Mouse (Mus musculus) bone marrow, adult 2 months (tissue): ENCODE results near the gene Tmem179b. TPM values are rescaled to one million over a fixed set of nuclear protein-coding genes. Genes with fewer than 3 reads are reported as not detected.
A peak's percentile ranks its signal among the peaks of the same experiment; 100 is the strongest.

Source experiments
- H3K27ac ChIP-seq: fragments of 200-500 bp; 2 replicates; pipeline ENCODE4 v1.5.1; 2012; ENCODE audit warnings: low read depth, mild to moderate bottlenecking, control low read depth, inconsistent platforms, low read length; ENCODE audit not compliant: control insufficient read depth, poor library complexity, insufficient read depth
- H3K4me1 ChIP-seq: fragments of 200-500 bp; 2 replicates; pipeline ENCODE4 v1.6.1; 2011; ENCODE audit warnings: low read length; ENCODE audit not compliant: control insufficient read depth, insufficient read depth
- H3K4me3 ChIP-seq: fragments of 200-500 bp; replicated peaks from 2 replicates; pipeline ENCODE3; 2011; ENCODE audit warnings: mild to moderate bottlenecking, low read depth, low read length, control low read depth; ENCODE audit not compliant: control insufficient read depth
- CTCF ChIP-seq: fragments of 200-500 bp; IDR thresholded peaks from 2 replicates; pipeline ENCODE4 v1.5.1; 2011; ENCODE audit warnings: low read length, control low read depth; ENCODE audit not compliant: control insufficient read depth, insufficient read depth
- POLR2A ChIP-seq: fragments of 200-500 bp; IDR thresholded peaks from 2 replicates; pipeline ENCODE4 v1.6.1; 2011; ENCODE audit warnings: low read depth, mild to moderate bottlenecking, control low read depth, low read length, borderline replicate concordance; ENCODE audit not compliant: control insufficient read depth
- WGBS: fragments of 180-500 bp; shearing (Covaris S2); methylation state at CpG from one replicate; pipeline ENCODE4 v1.1.7; 2018; 5-methylcytosine and 5-hydroxymethylcytosine counted together
- polyA plus RNA-seq: library from polyadenylated mRNA; stranded (reverse); fragments of >200 nt; gene quantifications from 2 replicates; pipeline ENCODE4 v1.2.4, GENCODE M21; 2011; ENCODE audit warnings: low replicate concordance; ENCODE audit not compliant: missing spikeins, insufficient read depth, insufficient read length

Gene Tmem179b
- polyA plus RNA-seq, 1 experiment: 62.1 TPM

GRCm38 (mm10) chr19:8747368-8747767 lies 26.9 kb downstream of the Tmem179b start:
- no peak for TF ChIP-seq POLR2A
- no peak for TF ChIP-seq CTCF
- no peak overlapping the region for H3K4me3 ChIP-seq
- 78% methylated on average over 2 of the region's 2 CpGs for WGBS
- no peaks in the 10 kb centered on the region; the same call in 1 of the 2 replicates for H3K4me1 ChIP-seq
- no peak overlapping the region for H3K27ac ChIP-seq

- H3K4me1 ChIP-seq: peaks cover 1% of the 10 kb centered on the region
- 86% methylated on average over 1 of the region's 1 CpGs for WGBS
- no peak overlapping the region for H3K27ac ChIP-seq
- no peak for TF ChIP-seq CTCF
- TF ChIP-seq POLR2A: no peak
- H3K4me3 ChIP-seq: no peak overlapping the region
Observed at GRCm38 (mm10) chr19:8745382-8745781, 28.9 kb downstream of the Tmem179b start.

- TF ChIP-seq POLR2A (peak; percentile 9; the same call in 1 of the 2 replicates), CTCF (no peak)
- Histone ChIP-seq H3K4me1 (peaks cover 1% of the 10 kb centered on the region), H3K4me3 (peak overlapping the region; percentile 90), H3K27ac (peak overlapping the region; percentile 97)
- WGBS: 4% methylated on average over 14 of the region's 14 CpGs
Observed at GRCm38 (mm10) chr19:8742176-8742575, 32.1 kb downstream of the Tmem179b start.

- Histone ChIP-seq H3K27ac (peak within 1 kb of the TSS; percentile 97), H3K4me3 (peak within 1 kb of the TSS; percentile 90)
- TF ChIP-seq POLR2A (peak; percentile 59), CTCF (no peak)
Observed at GRCm38 (mm10) chr19:8741243-8741869, 32.9 kb downstream of the Tmem179b start, which contains the start of gene Stx5a. TSS of gene Stx5a (plus strand) at chr19:8741413.

GRCm38 (mm10) chr19:8740603-8741002 lies 33.7 kb downstream of the Tmem179b start, which contains the start of gene 1700092M07Rik:
TSS of gene 1700092M07Rik (plus strand) at chr19:8740718.
- 82% methylated on average over 14 of the region's 14 CpGs for WGBS
- H3K27ac ChIP-seq: peak within 1 kb of the TSS; percentile 97
- TF ChIP-seq CTCF (no peak), POLR2A (no peak)
- peak within 1 kb of the TSS; percentile 90 for H3K4me3 ChIP-seq
- H3K4me1 ChIP-seq: peaks cover 1% of the 10 kb centered on the region

More at GRCm38 (mm10) chr19:8741243-8741869, 32.9 kb downstream of the Tmem179b start, which contains the start of gene Stx5a:
- peaks cover 1% of the 10 kb centered on the region for H3K4me1 ChIP-seq
- under 1% methylated on average over 36 of the region's 36 CpGs for WGBS

- TF ChIP-seq CTCF (no peak), POLR2A (no peak)
- Histone ChIP-seq H3K27ac (no peak overlapping the region), H3K4me3 (no peak overlapping the region), H3K4me1 (peaks cover 1% of the 10 kb centered on the region)
- 86% methylated on average over 6 of the region's 6 CpGs for WGBS
Observed at GRCm38 (mm10) chr19:8739646-8740045, 34.6 kb downstream of the Tmem179b start.

- Histone ChIP-seq H3K27ac (no peak overlapping the region), H3K4me3 (no peak overlapping the region), H3K4me1 (peaks cover 1% of the 10 kb centered on the region)
- WGBS: 84% methylated on average over 7 of the region's 7 CpGs
- TF ChIP-seq POLR2A (no peak), CTCF (no peak)
Observed at GRCm38 (mm10) chr19:8738911-8739310, 35.4 kb downstream of the Tmem179b start.

- TF ChIP-seq POLR2A (no peak), CTCF (no peak)
- peak overlapping the region; percentile 93 for H3K4me3 ChIP-seq
- H3K27ac ChIP-seq: peak overlapping the region; percentile 18; the same call in 1 of the 2 replicates
- WGBS: 2% methylated on average over 11 of the region's 11 CpGs
- 0 out of 2 replicates have a peak, but pooled peaks cover 1% of the 10 kb centered on the region for H3K4me1 ChIP-seq
Observed at GRCm38 (mm10) chr19:8736160-8736467, 38.2 kb downstream of the Tmem179b start.
